Mouse (Mus musculus) CD4-positive helper T cell, adult 2 months (primary cell): ENCODE results near the gene Shkbp1.

Source experiments
- DNase-seq: peaks from one replicate; pipeline ENCODE4 v3.0.0-alpha.2; 2012; ENCODE audit warnings: low read depth, missing footprints, low spot score

The Shkbp1 gene

DNA sequence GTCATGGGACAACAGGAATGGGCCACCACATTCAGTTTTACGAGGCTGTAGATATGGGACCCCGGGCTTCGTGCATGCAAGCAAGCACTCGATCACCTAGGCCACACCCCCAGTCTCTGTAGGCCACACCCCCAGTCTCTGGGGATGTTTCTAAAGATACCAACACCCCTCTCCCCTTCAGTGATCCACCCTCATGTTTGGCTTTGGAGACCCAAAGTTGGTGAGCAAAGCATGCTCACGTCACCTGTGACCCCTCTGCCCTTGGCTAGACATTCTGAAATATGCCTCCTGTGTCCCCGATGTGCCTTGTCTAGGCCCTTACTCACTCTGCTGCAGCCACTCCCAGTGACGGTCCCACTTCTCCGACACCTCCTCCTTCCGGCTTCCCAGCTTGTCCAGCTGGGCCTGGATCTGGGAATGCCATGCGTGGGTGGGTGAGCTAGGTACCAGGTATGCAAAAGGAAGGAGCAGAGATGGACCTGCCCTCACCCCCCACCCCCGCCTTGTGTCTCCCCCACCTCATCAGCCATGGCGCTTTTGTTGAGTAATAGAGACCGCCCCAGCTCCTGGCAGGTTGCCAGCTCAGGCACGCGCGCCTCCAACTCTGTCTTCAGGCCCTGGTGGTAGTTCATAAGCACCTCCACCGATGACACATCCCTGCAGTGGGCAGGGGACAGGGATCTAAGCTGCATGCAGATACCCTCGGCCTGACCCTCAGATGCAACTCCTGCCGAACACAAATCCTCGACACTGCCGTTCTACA lies 10.4 kb upstream of the Shkbp1 start:
- no peak for DNase-seq

DNA sequence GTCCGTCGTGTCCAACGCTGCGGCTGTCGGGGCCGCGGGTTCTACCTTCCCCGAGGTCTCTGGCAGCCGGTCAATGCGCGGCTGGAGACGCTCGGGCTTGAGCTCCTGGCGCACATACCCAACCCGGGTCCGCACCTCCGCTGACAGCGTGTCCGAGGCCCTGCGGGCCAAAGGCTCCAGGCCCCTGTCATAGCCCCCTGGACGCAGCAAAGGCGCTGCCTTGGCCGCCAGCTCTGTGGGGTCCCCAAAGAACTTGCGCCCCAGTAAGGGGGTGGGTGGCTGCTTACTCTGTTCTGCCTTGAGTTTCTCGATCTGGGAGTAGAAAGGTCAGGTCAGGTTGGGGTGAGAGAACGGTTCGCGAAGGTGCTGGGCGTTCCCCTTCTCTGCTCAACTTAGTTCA lies 8.6 kb upstream of the Shkbp1 start:
- DNase-seq, result no peak

DNA sequence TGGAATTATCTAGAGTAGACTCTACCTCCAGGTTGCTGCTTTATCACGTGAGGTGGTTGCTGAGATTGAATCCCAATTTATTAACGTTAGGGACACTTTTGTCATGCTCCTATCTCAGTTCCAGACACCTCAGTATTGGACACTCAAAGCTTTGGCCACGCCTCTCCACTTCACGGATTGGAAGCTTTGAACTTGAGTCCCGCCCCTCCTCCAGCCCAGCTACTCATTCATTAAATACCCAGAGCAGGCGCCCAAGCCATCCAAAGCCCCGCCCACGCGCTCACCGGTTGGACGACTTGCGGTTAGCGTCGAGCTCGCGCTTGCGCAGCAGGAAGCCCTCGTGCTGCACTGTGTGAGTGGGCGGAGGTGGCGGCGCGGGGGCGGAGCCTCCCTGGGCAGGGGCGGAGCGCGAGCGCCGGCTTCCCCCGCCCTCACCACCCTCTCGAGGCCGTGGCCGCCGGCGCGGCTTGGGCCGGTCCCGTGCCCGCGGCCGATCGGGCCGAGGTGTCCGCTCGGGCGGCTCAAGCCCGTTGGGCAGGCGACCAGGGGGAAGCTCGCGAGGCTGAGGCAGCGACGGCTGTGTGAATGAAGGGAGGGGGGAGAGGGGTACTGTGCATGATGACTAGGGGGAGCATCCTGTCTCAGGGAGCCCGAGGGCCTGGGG lies 5.6 kb upstream of the Shkbp1 start:
- peak; percentile 97 for DNase-seq

DNA sequence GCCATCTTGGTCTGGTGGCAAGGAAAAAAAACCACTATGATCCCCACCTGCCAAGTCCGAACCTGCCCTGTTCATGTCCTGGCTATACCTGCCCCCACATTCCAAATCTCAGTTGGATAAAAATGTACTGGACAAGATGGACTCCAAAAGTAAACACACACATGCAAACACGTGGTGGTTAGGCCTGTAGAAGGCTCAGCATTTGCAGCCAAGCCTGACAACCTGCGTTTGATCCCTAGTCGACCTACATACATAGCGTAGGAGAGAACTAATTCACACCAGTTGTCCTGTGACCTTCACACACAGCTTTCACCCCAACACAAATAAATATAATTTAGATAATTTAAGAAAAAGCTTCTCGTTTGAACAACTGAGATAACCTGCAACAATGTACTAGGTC lies 4.9 kb upstream of the Shkbp1 start:
- DNase-seq, result no peak

DNA sequence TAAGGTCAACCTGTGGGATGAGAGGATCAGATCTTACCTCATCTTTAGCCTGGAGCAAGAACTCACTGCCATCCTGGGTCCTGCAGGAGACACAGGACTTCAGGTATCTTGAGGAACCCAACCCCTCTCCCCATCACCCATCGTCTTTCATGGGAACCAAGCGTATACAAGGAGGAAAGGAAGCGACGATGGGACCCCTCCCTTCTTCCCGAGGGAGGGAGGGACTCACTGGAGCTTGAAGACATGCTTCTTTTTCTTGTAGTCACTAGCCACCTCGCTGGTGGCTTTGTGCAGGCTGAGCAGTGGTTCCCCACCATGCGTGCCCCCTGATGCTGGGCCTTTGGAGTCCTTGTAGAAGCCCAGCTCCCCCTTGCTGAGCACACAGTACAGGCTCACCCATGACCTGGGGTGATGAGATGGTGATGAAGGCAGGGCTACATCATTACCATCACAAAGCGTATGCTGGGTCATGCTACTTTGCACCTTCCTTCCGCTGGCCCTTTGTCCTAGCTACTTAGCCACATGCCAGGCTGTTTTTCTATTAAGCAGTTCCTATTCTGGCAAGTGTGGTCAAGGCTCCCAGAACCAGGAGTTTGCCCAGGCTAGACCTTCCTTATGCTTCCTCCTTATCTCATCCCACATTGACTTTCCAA lies 4.0 kb upstream of the Shkbp1 start:
- no peak for DNase-seq

DNA sequence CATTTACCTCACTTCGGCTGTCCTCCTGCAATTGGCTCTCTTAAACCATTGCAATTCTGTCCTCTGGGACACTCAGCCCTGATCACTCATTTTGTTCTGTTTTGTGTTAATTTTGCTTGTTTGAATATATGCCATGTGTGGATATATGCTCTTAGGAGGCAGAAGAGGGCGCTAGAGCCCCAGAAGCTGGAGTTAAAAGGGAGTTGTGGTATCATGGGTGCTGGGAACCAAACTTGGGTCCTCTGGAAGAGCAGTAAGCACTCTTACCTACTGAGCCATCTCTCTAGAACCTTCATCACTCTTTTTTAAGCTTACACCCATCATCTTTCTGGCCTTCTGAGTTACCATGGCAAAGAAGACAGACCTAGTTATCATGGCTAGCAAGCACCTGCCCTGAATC lies 3.3 kb upstream of the Shkbp1 start:
- no peak for DNase-seq

DNA sequence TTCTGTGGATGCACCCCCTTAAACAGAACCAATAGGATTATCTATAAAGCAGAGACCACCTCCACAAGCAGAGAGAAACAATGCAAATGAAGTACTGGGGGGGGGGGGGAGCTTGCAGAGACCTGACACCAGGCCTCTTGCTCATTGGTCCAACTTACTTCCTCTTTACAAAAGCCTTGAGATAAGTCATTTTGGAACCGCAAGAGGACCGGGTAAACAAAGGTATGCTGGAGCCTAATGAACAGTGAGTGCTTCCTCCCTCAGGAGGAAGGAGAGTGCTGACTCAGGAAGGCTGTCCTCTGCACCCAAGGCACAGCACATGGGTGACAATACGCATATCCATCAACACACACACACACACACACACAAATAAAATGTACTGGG lies 1.8 kb upstream of the Shkbp1 start:
- peak; percentile 71 for DNase-seq

DNA sequence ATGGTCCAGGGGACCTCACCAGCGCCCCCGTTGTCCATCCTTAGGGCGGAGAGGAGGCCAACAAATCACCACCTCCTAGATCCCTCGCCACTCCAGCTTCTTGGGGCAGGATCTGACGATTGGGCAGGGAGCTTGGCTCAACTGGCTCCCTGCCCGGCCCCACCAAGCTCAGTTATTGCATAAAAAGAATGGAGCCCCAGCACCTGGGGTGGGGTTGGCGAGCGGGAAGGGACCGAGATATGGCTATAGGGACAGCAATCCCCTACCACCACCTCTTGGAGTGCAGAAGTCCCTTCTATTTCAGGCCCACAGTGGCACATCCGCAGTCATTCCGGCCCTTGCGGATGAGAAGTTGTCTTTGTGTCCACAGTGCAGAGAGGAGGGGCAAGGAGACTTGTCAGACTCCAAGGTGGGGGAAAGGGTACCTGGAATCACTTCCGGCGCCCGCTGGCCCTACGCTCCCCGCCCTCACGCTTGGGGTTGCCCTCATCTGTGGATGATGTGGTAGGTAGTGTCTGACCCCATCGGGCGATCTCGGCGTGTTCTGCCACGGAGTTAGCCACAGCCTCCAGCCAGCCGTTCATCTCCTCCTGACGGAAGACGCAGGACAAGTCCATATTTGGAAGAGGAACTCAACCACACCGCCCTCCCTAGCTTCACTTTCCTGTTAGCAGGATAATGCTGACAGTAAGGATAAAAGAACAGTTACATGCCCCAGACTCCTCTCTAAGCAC lies 1.2 kb upstream of the Shkbp1 start, which contains the start of gene Gm20479:
Gene Gm20479, minus strand, starts transcription at position 559 of the 734 bp plus-strand sequence.
- peak; percentile 54 for DNase-seq

DNA sequence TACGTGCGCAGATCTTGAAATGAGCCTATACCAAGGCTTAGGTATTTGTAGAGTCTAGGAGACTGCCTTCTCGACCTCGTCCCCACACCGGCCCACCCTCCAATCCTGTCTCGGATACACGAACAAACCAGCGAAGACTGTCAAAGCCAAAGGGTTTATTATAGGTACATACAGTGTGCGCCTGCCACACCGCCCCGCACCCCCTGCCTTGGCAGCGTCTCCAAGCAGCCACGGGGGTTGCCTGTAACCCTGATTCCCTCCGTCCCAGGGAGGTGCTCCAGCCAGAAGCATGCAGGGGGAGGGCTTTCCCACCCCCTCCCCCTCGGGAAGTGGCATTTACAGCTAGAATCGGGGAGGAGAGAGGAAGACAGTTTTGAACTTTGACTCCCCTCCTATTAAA lies 429 bp upstream of the Shkbp1 start:
- no peak for DNase-seq

DNA sequence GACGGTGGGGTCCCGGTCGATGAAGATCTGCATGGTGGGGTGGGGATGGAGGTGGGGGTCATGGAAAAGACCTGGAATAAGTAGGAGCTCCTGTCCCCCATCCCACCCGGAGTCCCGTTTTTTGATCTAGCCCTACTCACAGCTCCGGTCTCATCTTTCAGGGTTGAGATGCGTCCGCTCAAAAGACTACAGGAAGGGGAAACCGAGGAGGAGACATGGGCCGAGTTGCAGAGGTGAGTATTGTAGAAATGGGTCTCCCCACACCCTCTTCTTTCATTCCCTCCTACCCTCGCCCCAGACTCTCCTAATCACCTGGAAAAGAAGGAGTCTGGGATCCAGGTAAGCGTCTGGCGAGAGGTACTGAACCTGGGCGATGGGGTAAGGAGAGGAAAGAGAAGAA lies 558 bp downstream of the Shkbp1 start:
- DNase-seq, result no peak

DNA sequence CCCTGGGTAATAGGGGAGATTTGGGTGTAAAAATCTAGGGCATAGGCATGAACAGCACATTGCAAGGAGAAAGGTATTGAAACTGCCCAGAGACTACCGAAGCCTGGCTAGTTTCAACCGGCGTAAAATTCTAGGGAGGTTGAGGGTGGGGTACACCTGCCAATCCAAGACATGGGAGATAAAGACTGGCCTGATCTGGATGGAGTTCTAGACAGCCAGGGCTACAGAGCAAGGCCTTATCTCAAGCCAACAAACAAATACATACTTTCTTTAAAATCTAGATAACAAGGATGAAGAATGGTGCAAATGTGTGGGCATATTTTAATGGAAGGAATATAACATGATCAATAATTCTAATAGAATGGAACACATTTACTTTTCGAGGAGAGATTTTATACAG lies 1.0 kb downstream of the Shkbp1 start:
- no peak for DNase-seq

DNA sequence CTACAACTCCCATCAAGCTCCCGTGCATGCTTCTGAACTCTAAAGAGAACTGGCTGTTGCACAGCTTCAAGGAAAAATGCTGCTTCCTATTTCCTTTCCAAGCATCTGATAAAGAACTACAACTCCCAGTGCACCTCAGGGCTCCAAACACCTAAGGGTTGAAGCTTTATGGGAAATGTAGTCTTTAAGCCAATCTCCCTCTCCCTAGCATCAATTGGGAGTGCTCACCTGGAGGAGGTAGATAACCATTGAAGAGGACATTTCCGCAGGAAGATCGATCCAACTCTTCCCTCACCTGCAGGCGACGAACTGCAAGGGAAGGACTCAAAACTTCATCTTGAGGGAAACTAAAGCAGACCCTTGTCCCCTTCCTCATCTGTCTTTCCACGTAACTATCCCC lies 1.7 kb downstream of the Shkbp1 start:
- DNase-seq, result no peak

DNA sequence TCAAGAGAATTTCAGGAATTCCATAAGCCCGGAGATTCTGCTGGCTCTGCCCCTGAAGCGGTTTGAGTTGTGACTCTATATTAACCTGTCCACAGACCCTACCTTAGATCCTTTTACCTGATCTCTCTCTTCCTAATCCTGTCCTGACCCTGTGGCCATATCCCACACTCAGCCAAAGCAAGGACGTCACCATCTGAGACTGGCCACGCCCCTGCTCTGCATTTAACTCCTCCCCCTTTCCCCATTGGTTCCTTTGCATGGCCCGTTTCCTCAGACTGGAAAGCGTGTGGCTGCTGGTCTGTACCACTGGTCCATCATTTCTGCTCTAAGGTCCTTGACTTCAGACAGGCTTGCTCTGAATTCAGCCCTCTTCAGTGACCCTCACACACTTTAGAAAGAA lies 10.4 kb downstream of the Shkbp1 start:
- no peak for DNase-seq

DNA sequence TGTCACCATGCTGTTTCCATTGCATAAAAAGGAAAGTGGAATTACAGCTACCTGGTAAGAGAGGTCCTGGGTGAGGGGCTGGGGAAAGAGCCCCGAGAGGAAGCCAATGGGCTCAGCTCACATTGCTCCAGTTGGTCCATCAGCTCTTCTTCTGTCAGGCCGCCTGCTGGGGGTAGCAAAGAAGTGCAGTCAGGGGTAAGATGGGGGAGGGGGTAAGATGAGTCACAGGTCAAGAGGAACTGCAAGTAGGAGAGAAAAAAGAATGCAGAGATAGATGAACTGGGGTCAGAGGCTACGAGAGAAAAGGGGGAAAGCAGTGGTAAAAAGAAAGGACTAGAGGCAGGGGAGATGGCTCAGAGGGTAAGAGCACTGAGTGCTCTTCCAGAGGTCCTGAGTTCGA lies 13.2 kb downstream of the Shkbp1 start:
- DNase-seq, result no peak

DNA sequence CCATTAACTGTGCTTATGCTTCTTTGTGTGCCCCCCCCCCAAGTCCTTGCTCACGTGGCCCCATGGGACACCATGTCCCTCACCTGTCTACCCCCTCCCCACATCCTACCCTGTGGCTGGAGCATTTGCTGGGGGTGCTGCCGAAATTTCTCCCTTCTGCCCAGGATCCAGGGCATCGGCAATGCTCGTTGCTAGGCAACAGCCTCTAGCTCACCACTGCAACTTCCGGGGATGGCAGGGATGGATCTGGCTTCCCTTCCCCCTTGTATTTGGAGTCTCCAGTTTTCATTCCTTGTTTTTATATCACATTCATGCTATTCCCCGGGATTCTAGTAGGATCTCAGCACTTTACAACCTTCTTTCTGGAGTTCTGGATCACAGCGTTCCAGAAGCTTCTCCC lies 16.3 kb downstream of the Shkbp1 start:
- DNase-seq, result no peak

DNA sequence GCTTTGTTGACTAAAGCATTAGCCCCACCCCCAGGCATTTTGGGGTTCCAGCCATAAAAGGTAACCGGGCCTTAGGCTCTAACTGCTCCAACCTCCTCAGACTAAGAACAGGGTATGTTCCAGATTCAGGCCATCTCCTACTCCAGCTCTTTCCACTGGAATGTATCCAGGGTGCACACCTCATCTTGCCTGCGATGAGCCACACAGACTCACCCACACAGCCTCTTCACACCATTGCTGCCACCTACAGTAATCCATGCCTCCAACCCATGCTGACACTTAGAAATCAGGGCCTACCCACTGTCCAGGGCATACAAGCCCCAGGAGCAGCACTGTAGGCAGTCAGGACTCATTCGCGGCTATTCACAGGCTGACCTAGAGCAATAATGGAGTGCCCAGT lies 16.7 kb downstream of the Shkbp1 start:
- no peak for DNase-seq

DNA sequence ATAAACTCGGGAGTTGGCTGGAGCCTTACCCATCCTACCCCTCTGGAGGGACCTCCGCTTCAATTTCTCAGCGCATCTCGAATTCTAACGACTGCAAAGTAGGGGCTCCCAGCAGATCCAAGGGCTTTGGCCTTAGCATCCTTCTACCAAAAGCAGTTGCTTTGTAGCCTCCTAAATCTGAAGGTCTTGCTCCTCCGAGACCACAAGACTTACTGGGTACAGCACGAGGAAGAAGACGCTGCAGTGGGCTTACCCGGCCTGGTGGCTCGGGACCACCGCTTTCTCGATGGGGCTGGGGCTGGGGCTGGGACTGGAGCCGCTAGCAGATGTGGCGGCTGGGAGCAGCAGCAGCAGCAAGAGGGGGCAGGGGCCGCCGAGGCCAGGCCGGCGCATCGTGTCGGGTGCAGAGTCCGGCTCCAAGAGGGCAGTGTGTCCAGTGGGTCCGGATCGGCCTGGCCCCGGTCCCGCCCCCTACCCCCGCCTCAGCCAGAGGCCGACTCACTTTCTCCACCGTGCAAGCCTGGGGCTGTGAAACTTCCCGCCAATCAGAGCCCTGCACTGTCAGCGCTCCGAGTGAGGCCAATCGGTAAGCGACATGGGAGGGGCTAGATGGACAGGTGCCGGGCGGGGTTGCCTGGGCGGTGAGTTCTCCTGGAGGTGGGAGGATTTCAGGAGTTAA lies 18.5 kb downstream of the Shkbp1 start, which contains the start of gene Ltbp4:
Gene Ltbp4, minus strand, starts transcription at position 518 of the 679 bp plus-strand sequence.
- DNase-seq, result peak; percentile 57

DNA sequence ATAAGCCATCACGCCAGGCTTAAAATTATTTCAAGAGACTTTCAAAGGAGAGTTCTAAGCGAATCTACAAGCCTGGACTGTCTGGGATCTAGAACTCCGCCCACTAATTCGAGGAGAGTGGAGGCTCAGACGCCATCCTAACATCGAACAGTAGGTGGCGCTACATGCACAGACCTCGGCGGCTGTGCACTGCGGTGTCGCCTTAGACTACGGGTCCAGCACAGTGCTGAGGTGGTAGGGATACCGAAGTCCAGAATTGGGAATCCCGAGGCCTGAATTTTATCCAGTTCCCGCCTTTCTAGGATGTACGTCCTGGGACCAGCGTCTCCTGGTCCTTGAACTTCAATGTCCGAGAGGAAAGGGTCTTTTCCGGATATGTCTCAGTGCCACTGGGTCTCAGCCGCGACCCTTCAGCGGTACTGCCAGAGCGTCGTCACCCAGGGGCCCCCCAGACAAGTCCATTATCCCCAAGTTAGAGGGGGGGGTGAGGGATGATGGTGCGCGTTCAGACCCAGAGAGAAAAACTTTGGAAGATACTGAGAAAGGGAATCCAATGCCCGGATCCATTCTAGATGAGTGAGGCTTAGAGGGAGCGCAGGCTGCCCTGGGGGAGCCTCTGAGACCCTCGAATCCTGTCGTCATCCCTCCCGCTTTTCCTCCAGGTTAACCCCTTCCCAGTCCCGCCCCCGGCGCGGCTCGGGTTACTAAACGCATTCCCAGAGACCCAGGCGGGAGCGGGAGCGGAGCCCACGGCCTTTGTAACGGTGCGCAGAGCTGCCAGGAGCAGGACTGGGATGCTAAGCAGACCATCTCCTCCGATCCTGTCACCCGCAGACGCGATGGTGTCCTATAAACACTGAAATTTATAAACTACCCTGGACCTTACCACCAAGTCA lies 19.6 kb downstream of the Shkbp1 start:
- peak; percentile 84 for DNase-seq

DNA sequence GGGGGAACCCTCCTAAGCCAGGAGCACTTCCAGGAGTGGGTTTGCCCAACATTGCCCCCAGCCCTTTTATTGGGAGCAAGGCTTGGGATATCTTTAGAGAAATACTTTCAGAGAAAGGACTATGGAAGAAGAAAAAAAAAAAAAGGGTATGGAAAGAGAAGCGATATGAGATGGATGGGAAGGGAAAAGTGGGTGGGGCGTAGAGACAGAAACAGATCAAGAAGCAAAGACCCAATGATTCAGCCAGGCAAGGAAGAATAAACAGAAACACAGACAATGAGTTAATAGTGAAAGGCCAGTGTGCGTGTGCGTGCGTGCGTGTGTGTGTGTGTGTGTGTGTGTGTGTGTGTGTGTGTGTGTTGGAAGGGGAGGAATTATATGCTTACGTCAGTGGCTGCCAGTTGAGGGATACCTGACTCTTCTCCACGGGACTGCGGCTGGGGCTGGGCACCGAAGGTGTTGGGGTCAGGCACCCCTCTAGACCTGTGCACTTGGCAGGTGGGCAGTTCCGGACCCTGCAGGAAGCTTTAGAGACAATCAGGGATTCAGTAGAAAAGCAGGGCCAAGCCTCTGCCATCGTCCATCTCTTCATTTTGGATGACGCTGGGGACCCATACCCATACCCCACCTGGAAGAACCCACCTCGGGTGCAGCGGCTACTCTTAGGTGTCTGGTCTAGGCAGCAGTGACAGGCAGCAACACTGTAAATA lies 20.7 kb downstream of the Shkbp1 start:
- DNase-seq, result no peak

DNA sequence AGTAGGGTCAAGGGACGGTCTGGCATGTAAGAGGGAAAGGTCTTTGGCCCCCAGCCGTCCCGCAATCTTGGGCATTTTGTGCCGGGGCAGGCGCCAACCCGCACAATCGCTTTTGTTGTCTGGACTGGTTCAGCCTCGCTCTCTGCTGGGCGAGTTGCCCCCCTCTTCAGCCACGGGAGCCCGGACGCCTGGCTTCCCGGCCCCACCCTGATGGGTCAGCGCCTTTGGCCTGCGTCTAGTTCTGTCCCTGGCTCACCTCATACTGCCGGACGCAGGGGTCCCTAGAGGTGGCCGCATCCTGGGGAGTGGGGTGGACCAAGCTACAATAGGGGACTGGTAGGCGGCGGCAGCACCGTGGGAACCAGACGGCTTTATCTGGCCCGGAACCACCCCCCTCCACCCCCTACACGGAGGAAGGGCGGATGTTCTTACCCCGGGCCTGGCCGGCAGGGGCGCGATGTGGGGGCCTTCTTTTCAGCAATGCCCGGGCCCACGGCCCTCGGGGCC lies 21.4 kb downstream of the Shkbp1 start:
- DNase-seq, result peak; percentile 25
